Mouse (Mus musculus): Measurements from ENCODE around the gene Glra1.

DNA sequence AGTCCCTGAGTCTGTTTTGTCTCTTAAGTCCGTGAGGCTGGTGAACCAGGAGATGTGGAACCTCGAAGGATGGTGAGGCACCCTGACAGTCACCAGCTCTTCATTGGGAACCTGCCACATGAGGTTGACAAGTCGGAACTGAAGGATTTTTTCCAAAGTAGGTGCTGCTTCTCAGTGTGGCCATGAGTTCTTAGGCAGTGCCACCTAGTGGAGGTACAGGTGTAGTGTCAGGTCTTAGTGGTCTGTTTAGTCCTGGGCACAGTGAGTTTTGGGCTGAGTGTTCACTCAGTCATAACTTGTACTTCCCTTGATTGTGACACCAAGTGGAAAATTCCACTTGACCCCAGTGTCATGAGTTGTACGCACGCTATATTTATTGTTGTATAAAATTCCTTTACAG is 110.1 kb downstream of the Glra1 start:
- TF ChIP-seq CTCF (IDR thresholded peaks at IDR 0.05; ENCODE audit: borderline replicate concordance, extremely low read depth, insufficient read depth, insufficient read length): peak; percentile 75; the same call in 1 of the 2 replicates
- TF ChIP-seq POLR2A (IDR thresholded peaks at IDR 0.05; ENCODE audit: borderline replicate concordance, extremely low read depth, insufficient read depth, insufficient read length, poor library complexity, severe bottlenecking): no peak
